Mouse (Mus musculus): ENCODE measurements around the gene Ccdc62. TPM values are rescaled to one million over a fixed set of nuclear protein-coding genes. Genes with fewer than 3 reads are reported as not detected.

The Ccdc62 gene
- polyA plus RNA-seq, 1 experiment from 2014 or later: 5.1 TPM

DNA sequence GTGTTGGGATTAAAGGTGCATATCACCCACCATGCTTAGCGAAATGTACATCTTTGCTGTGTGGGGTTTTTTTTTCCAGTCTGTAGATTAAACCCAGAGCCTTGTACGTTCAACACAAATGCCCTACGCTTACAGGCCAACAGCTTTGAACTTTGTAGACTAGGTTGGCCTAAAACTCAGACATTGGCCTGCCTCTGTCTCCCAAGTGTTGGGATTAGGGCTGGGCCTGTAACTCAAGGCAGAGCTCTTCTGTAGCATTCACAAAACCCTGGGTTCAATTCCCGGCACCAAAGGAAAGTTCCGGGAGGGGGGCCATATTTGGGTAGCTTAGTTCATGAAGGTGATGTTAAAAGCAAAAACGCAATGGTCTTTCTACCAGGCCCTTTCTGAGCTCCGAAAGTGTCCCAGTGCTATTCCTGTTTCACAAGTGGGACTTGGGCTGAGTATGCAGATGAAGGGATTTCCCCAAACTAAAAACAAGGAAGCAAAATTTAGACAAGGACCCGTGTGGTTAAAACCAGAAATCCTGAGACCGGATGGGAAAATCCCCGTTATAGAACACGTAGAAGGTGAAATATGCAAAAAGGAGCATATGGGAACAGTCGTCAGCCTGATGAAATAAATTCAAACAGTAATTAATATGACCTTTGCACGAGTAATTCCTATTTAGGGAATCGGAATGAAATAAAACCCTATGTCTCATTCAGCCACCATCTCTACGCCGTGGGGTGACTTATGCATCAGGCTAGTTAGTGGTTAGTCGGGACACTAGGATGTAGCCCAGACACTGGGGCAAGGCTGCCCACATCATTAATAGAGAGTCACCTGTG is 24.1 kb upstream of the Ccdc62 start:
- no peak overlapping the region for H3K27ac ChIP-seq
- 75% methylated on average over 17 of the region's 17 CpGs for WGBS
- no peaks in the 10 kb centered on the region for H3K27me3 ChIP-seq
- ATAC-seq: no peak
- peak overlapping the region; percentile 97 for H3K4me2 ChIP-seq (replicated peaks)
- no peak overlapping the region for H3K9ac ChIP-seq (replicated peaks)
- peak overlapping the region; percentile 96 for H3K4me3 ChIP-seq (replicated peaks)
- peaks cover 28% of the 10 kb centered on the region for H3K4me1 ChIP-seq (replicated peaks)
- no peaks in the 10 kb centered on the region for H3K9me3 ChIP-seq
- peaks cover 27% of the 10 kb centered on the region for H3K36me3 ChIP-seq

DNA sequence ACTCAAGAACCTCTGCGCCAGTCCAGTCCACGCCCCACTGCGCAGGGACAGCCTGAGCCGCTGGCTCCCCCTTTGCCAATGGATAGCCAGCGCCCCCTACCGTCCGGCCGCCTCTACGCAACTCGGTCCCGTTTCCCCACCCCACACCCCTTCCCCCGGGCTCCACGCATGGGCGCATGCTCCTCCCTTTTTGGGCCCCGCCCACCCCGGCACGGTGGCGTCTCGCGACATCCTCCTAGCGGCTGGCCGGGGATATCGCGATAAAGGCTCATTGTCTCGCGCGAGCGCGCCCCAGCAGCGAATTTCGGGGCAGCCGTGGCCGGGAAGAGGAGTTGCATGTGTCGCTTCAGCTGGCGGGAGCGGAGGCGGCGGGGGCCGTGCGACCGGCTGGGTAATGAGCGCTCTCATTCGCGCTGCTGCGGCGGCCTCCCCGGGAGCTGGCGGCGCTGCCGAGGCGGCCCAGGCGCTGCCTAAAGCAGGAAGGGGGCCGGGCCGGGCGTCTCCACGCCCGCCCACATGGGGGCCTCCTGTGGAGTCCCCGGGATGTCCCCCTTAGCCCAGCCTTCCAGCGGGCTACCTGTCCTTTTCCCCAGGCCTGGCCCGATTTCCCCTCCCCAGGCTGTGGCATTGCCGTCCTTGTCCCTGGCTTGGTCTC is 23.4 kb upstream of the Ccdc62 start, which contains the start of gene Denr:
Denr (plus strand) TSS at position 200 of the 655 bp plus-strand sequence.
- Histone ChIP-seq H3K4me3 (replicated peaks) (peak within 1 kb of the TSS; percentile 96), H3K36me3 (peaks cover 34% of the 10 kb centered on the region), H3K27ac (peak within 1 kb of the TSS; percentile 77), H3K9me3 (no peaks in the 10 kb centered on the region), H3K4me2 (replicated peaks) (peak within 1 kb of the TSS; percentile 97), H3K4me1 (replicated peaks) (peaks cover 28% of the 10 kb centered on the region), H3K9ac (replicated peaks) (peak within 1 kb of the TSS; percentile 99), H3K27me3 (no peaks in the 10 kb centered on the region)
- WGBS: 0% methylated on average over 57 of the region's 61 CpGs
- ATAC-seq: peak; percentile 93

- peak overlapping the region; percentile 97 for H3K4me2 ChIP-seq (replicated peaks)
- H3K36me3 ChIP-seq: peaks cover 39% of the 10 kb centered on the region
- H3K9me3 ChIP-seq: no peaks in the 10 kb centered on the region
- H3K4me1 ChIP-seq (replicated peaks): peaks cover 32% of the 10 kb centered on the region
- 5% methylated on average over 10 of the region's 10 CpGs for WGBS
- no peaks in the 10 kb centered on the region for H3K27me3 ChIP-seq
- ATAC-seq: no peak
- peak overlapping the region; percentile 99 for H3K9ac ChIP-seq (replicated peaks)
- H3K4me3 ChIP-seq (replicated peaks): peak overlapping the region; percentile 96
- H3K27ac ChIP-seq: peak overlapping the region; percentile 77
These were observed 22.9 kb upstream of the Ccdc62 start for GRCm38 (mm10) chr5:123907631-123907977.

DNA sequence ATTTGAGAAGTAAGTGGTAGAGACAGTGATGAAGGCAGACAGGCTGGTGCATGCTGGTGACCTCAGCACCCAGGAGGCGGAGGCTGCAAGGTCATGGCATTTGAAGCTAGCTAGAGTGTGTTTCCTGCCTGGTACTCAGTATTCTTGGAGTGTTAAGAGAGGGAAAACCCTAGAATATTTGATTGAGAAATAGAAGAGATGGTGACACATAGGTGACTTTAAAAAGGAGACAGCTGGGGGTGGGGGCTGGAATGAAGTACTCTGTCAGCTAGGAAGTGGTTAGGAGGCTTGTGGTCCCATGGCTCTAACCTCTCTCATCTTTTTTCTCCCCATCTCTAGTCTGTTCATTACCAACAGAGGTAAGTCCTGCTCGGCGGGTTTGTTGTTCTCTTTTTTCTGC is 15.6 kb upstream of the Ccdc62 start:
- no peak for ATAC-seq
- H3K27ac ChIP-seq: no peak overlapping the region
- 94% methylated on average over 3 of the region's 3 CpGs for WGBS
- peaks cover 83% of the 10 kb centered on the region for H3K36me3 ChIP-seq
- no peaks in the 10 kb centered on the region for H3K9me3 ChIP-seq
- no peaks in the 10 kb centered on the region for H3K27me3 ChIP-seq
- no peak overlapping the region for H3K4me2 ChIP-seq (replicated peaks)
- no peak overlapping the region for H3K9ac ChIP-seq (replicated peaks)
- peaks cover 9% of the 10 kb centered on the region; the same call in 1 of the 2 replicates for H3K4me1 ChIP-seq (replicated peaks)
- no peak overlapping the region for H3K4me3 ChIP-seq (replicated peaks)

- no peak overlapping the region for H3K9ac ChIP-seq (replicated peaks)
- ATAC-seq: no peak
- no peak overlapping the region for H3K4me3 ChIP-seq (replicated peaks)
- no peak overlapping the region for H3K4me2 ChIP-seq (replicated peaks)
- no peaks in the 10 kb centered on the region for H3K27me3 ChIP-seq
- no peak overlapping the region for H3K27ac ChIP-seq
- peaks cover 84% of the 10 kb centered on the region for H3K36me3 ChIP-seq
- H3K4me1 ChIP-seq (replicated peaks): no peaks in the 10 kb centered on the region
- no peaks in the 10 kb centered on the region for H3K9me3 ChIP-seq
- WGBS: 94% methylated on average over 6 of the region's 6 CpGs
These were observed 8.4 kb upstream of the Ccdc62 start for GRCm38 (mm10) chr5:123922112-123922511.

DNA sequence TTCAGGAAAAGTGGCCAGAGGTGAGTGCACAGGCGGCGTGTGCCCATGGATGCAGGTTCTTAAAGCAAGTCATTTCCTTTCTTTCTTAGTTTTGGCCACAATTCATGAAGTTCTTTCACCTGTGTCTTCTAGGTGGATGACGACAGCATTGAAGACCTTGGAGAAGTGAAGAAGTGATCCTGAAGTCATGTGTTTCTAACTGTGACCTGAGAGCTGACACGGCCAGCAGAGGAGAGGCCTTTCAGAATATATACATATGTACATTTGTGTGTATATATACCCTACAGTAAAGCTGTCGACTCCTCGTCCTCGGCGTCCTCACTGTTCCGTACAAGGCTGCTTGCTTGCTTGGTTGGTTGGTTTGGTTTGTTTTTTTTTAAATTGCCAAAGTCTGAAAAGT is 3.4 kb upstream of the Ccdc62 start, which contains the start of gene Gm43518:
Gm43518 (plus strand) TSS at position 301 of the 400 bp plus-strand sequence.
- no peak within 1 kb of the TSS for H3K27ac ChIP-seq
- H3K9ac ChIP-seq (replicated peaks): no peak within 1 kb of the TSS
- no peak within 1 kb of the TSS for H3K4me3 ChIP-seq (replicated peaks)
- H3K36me3 ChIP-seq: peaks cover 66% of the 10 kb centered on the region
- 96% methylated on average over 9 of the region's 9 CpGs for WGBS
- H3K4me1 ChIP-seq (replicated peaks): peaks cover 6% of the 10 kb centered on the region
- H3K4me2 ChIP-seq (replicated peaks): no peak within 1 kb of the TSS
- H3K9me3 ChIP-seq: no peaks in the 10 kb centered on the region
- no peak for ATAC-seq
- H3K27me3 ChIP-seq: no peaks in the 10 kb centered on the region

GRCm38 (mm10) chr5:123931131-123931530 is 652 bp downstream of the Ccdc62 start:
- Histone ChIP-seq H3K9me3 (no peaks in the 10 kb centered on the region), H3K4me2 (replicated peaks) (peak overlapping the region; percentile 72), H3K27ac (peak overlapping the region; percentile 89; the same call in 1 of the 2 replicates), H3K27me3 (no peaks in the 10 kb centered on the region), H3K36me3 (peaks cover 25% of the 10 kb centered on the region), H3K9ac (replicated peaks) (peak overlapping the region; percentile 89), H3K4me1 (replicated peaks) (peaks cover 6% of the 10 kb centered on the region), H3K4me3 (replicated peaks) (peak overlapping the region; percentile 70)
- WGBS: 51% methylated on average over 13 of the region's 13 CpGs
- peak; percentile 10; the same call in 1 of the 2 replicates for ATAC-seq

GRCm38 (mm10) chr5:123932927-123933326 is 2.4 kb downstream of the Ccdc62 start:
- Histone ChIP-seq H3K4me1 (replicated peaks) (peaks cover 6% of the 10 kb centered on the region), H3K27ac (no peak overlapping the region), H3K4me2 (replicated peaks) (no peak overlapping the region), H3K36me3 (peaks cover 9% of the 10 kb centered on the region), H3K27me3 (no peaks in the 10 kb centered on the region), H3K9me3 (no peaks in the 10 kb centered on the region), H3K9ac (replicated peaks) (no peak overlapping the region), H3K4me3 (replicated peaks) (no peak overlapping the region)
- no peak for ATAC-seq

GRCm38 (mm10) chr5:123933556-123933955 is 3.1 kb downstream of the Ccdc62 start:
- H3K9ac ChIP-seq (replicated peaks): no peak overlapping the region
- no peak for ATAC-seq
- 92% methylated on average over 12 of the region's 12 CpGs for WGBS

DNA sequence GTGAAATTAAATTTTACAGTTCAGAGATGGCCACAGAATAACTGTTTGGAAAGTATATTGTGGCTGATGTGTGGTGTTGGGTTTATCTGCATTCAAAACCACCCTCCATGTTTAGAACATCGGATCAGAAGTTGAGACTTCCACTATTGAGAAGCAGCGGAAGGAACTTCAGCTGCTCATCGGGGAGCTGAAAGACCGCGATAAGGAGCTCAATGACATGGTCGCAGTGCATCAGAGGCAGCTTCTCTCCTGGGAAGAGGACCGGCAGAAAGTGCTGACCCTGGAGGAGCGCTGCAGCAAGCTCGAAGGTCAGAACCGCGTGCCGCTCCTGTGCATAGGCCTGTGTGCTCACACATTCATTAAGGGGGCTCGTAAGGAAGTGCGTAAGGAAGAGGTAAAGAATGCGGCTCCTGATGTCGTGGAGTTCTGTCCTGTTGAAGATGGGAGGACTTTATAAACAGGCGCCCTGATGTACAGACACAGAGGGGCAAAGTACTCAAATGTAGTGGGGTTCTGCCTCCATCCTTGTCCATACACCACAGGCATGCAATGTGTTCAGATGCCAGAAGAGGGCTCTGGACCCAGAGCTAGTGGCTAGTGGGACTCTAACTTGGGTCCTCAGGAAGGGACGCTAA is 3.6 kb downstream of the Ccdc62 start:
- ATAC-seq: no peak
- Histone ChIP-seq H3K4me2 (replicated peaks) (no peak overlapping the region), H3K36me3 (no peaks in the 10 kb centered on the region), H3K4me3 (replicated peaks) (no peak overlapping the region), H3K27ac (no peak overlapping the region), H3K27me3 (no peaks in the 10 kb centered on the region), H3K9me3 (no peaks in the 10 kb centered on the region), H3K9ac (replicated peaks) (no peak overlapping the region), H3K4me1 (replicated peaks) (peaks cover 6% of the 10 kb centered on the region)
- WGBS: 36% methylated on average over 18 of the region's 18 CpGs

More at GRCm38 (mm10) chr5:123933556-123933955, 3.1 kb downstream of the Ccdc62 start:
- no peak overlapping the region for H3K4me2 ChIP-seq (replicated peaks)
- no peak overlapping the region for H3K4me3 ChIP-seq (replicated peaks)
- H3K4me1 ChIP-seq (replicated peaks): peaks cover 6% of the 10 kb centered on the region
- no peak overlapping the region for H3K27ac ChIP-seq
- peaks cover 3% of the 10 kb centered on the region for H3K36me3 ChIP-seq
- H3K27me3 ChIP-seq: no peaks in the 10 kb centered on the region
- no peaks in the 10 kb centered on the region for H3K9me3 ChIP-seq

- no peak overlapping the region for H3K9ac ChIP-seq (replicated peaks)
- no peaks in the 10 kb centered on the region for H3K9me3 ChIP-seq
- no peaks in the 10 kb centered on the region for H3K36me3 ChIP-seq
- no peak overlapping the region for H3K27ac ChIP-seq
- H3K4me2 ChIP-seq (replicated peaks): no peak overlapping the region
- WGBS: 91% methylated on average over 5 of the region's 5 CpGs
- no peaks in the 10 kb centered on the region for H3K27me3 ChIP-seq
- H3K4me3 ChIP-seq (replicated peaks): no peak overlapping the region
- peaks cover 6% of the 10 kb centered on the region for H3K4me1 ChIP-seq (replicated peaks)
- no peak for ATAC-seq
These were observed 5.5 kb downstream of the Ccdc62 start for GRCm38 (mm10) chr5:123935931-123936330.

DNA sequence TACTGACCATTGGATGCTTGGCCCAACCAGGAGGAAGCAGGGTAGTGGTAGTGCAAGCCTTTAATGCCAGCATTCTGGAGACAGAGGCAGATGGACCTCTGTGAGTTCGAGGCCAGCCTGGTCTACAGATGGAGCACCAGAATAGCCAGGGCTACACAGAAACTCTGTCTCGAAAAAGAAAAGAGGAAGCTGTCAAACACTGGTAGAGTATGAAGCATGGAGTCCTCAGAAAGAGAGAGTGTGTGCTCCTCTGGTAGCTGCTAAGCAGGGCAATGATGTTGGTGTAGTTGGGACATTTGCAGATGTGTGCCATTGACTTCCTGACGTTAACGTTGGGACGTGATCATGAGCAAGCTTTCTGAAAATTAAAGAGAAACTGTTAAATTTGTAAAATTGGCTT is 8.0 kb downstream of the Ccdc62 start:
- H3K4me2 ChIP-seq (replicated peaks): no peak overlapping the region
- H3K4me1 ChIP-seq (replicated peaks): no peaks in the 10 kb centered on the region
- no peak overlapping the region for H3K27ac ChIP-seq
- H3K27me3 ChIP-seq: no peaks in the 10 kb centered on the region
- H3K9me3 ChIP-seq: no peaks in the 10 kb centered on the region
- WGBS: 94% methylated on average over 5 of the region's 5 CpGs
- no peak overlapping the region for H3K4me3 ChIP-seq (replicated peaks)
- ATAC-seq: no peak
- no peak overlapping the region for H3K9ac ChIP-seq (replicated peaks)
- H3K36me3 ChIP-seq: no peaks in the 10 kb centered on the region

Data from midbrain, embryonic 13.5 days (tissue).